Mouse (Mus musculus) forebrain, embryonic 14.5 days (tissue): ENCODE measurements around the gene Ptprd. TPM values are rescaled to one million over a fixed set of nuclear protein-coding genes. Genes with fewer than 3 reads are reported as not detected.

Source experiments
- ATAC-seq: fragments of 200-750 bp; cut with Nextera tagmentation; 2 replicates; pipeline ENCODE4 v1.8.0; 2017; ENCODE audit warnings: mild to moderate bottlenecking, moderate library complexity
- DNase-seq: peaks from one replicate; pipeline ENCODE4 v3.0.0-alpha.2; 2015; ENCODE audit warnings: low spot score
- H3K27ac ChIP-seq: fragments of 300-500 bp; sonication (generic); 2 replicates; pipeline ENCODE4 v1.5.1; 2014; ENCODE audit warnings: low read depth, mild to moderate bottlenecking, control low read depth, low read length, moderate library complexity
- H3K27me3 ChIP-seq: fragments of 300-500 bp; sonication (generic); replicated peaks from 2 replicates; pipeline ENCODE4 v1.6.1; 2014; ENCODE audit warnings: low read length, control low read depth, mixed read lengths; ENCODE audit not compliant: control insufficient read depth, insufficient read depth
- H3K36me3 ChIP-seq: fragments of 300-500 bp; sonication (generic); 2 replicates; pipeline ENCODE4 v1.6.1; 2014; ENCODE audit warnings: low read length, control low read depth; ENCODE audit not compliant: control insufficient read depth, insufficient read depth
- H3K4me1 ChIP-seq: fragments of 300-500 bp; sonication (generic); 2 replicates; pipeline ENCODE4 v1.6.1; 2014; ENCODE audit warnings: antibody characterized with exemption, low read length, control low read depth; ENCODE audit not compliant: control insufficient read depth, insufficient read depth
- H3K4me2 ChIP-seq: fragments of 300-500 bp; sonication (generic); 2 replicates; pipeline ENCODE4 v1.6.1; 2014; ENCODE audit warnings: mild to moderate bottlenecking, control low read depth, low read length
- H3K4me3 ChIP-seq: fragments of 300-500 bp; sonication (generic); 2 replicates; pipeline ENCODE4 v1.5.1; 2014; ENCODE audit warnings: low read depth, low read length, control low read depth
- H3K9ac ChIP-seq: fragments of 300-500 bp; sonication (generic); 2 replicates; pipeline ENCODE4 v1.6.1; 2014; ENCODE audit warnings: mild to moderate bottlenecking, low read length, control low read depth, moderate library complexity
- H3K9me3 ChIP-seq: fragments of 300-500 bp; sonication (generic); replicated peaks from 2 replicates; pipeline ENCODE4 v1.6.1; 2016; ENCODE audit warnings: low read length, control low read depth, mixed read lengths; ENCODE audit not compliant: control insufficient read depth
- WGBS: fragments of 180-500 bp; shearing (Covaris S2); extraction: QIAGEN DNeasy Blood & Tissue Kit; methylation state at CpG from one replicate; pipeline ENCODE4 v1.1.7; 2014; 5-methylcytosine and 5-hydroxymethylcytosine counted together
- polyA plus RNA-seq: library from polyadenylated mRNA; unstranded; fragments of >200 nt; fragmentation: Nextera tagmentation; extraction: Ambion mirVana; gene quantifications from 2 replicates; pipeline ENCODE4 v1.2.1, GENCODE M21; 2014

Ptprd gene
- polyA plus RNA-seq, 1 experiment from 2014 or later, result 43.3 TPM

DNA sequence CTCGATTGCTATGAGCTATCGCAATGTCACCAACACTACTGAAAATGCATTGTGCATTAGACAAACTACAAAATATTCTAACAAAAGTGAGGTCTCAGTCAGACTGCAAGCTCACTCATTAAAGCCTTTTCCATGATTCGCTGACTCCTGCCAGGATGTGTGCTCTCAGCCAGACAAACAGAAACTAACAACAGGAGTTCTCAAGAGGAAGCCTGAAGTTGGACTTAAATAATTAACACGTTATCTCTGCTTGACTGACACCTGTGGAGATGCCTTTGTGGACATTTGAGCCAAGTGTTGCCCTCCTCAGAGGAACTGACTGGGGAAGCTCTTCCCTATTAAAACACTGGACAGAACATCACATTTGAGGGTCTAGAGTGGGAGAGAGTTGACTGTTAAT lies 1928.9 kb downstream of the Ptprd start:
- no peaks in the 10 kb centered on the region for H3K27me3 ChIP-seq
- peak; percentile 27; the same call in 1 of the 2 replicates for ATAC-seq
- H3K9ac ChIP-seq, result no peak overlapping the region
- H3K36me3 ChIP-seq, result no peaks in the 10 kb centered on the region
- H3K9me3 ChIP-seq, result no peaks in the 10 kb centered on the region
- no peak overlapping the region for H3K27ac ChIP-seq
- WGBS, result 12% methylated on average over 4 of the region's 4 CpGs
- H3K4me3 ChIP-seq, result no peak overlapping the region
- H3K4me2 ChIP-seq, result no peak overlapping the region
- peak; percentile 55 for DNase-seq
- peaks cover 11% of the 10 kb centered on the region for H3K4me1 ChIP-seq

DNA sequence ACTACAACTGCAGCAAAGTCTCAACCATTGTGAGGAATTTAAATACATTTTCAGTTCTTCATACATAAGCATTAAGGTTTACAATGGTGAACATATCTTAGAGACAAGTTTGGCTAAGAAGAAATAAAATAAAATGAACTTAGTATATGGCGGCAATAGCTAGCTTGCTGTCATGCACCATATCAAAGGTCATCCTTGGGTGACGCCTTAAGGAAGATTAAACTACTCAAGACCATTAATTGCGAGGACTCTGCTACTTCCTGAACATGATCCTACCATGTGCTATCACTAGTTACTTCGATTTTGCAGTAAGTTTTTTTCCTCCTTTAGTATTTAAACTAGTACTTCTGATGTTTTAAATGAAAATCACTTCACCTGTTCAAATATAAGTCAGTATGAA lies 1949.0 kb downstream of the Ptprd start:
- no peaks in the 10 kb centered on the region for H3K9me3 ChIP-seq
- no peak overlapping the region for H3K9ac ChIP-seq
- no peaks in the 10 kb centered on the region for H3K36me3 ChIP-seq
- no peak overlapping the region for H3K27ac ChIP-seq
- no peak overlapping the region for H3K4me2 ChIP-seq
- DNase-seq (no peak), ATAC-seq (no peak)
- H3K27me3 ChIP-seq, result no peaks in the 10 kb centered on the region
- peaks cover 17% of the 10 kb centered on the region for H3K4me1 ChIP-seq
- H3K4me3 ChIP-seq, result no peak overlapping the region
- WGBS, result 92% methylated on average over 4 of the region's 4 CpGs

GRCm38 (mm10) chr4:76260686-76261085 lies 1951.1 kb downstream of the Ptprd start:
- no peak overlapping the region for H3K4me2 ChIP-seq
- 81% methylated on average over 1 of the region's 1 CpGs for WGBS
- no peak overlapping the region for H3K27ac ChIP-seq
- H3K9me3 ChIP-seq, result no peaks in the 10 kb centered on the region
- H3K4me3 ChIP-seq, result no peak overlapping the region
- H3K4me1 ChIP-seq, result peaks cover 17% of the 10 kb centered on the region
- no peak overlapping the region for H3K9ac ChIP-seq
- DNase-seq, result peak; percentile 48
- H3K36me3 ChIP-seq, result no peaks in the 10 kb centered on the region
- H3K27me3 ChIP-seq, result no peaks in the 10 kb centered on the region
- peak; percentile 83 for ATAC-seq

DNA sequence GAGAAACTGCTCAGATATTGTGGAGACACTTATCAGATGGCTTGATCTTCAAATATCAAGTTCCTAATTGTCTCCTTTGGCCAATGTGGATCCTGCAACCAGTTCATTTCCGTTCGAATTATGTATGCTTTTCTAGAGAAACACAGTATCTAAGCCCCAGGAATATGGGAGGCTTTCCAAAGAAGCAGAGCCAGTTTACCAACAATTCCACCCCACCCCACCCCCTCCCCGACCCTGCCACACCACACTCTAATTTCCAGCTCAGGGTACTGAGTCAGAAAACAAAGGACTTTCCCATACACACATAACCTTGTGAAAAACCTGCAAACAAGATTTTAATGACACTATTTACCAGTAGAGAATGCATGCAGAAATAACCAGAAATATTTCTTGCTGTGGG lies 1951.5 kb downstream of the Ptprd start:
- no peak overlapping the region for H3K9ac ChIP-seq
- no peaks in the 10 kb centered on the region for H3K36me3 ChIP-seq
- no peak overlapping the region for H3K27ac ChIP-seq
- H3K27me3 ChIP-seq, result no peaks in the 10 kb centered on the region
- H3K4me1 ChIP-seq, result peaks cover 17% of the 10 kb centered on the region
- DNase-seq (peak; percentile 67), ATAC-seq (peak; percentile 78)
- H3K4me2 ChIP-seq, result no peak overlapping the region
- WGBS, result 30% methylated on average over 3 of the region's 3 CpGs
- H3K4me3 ChIP-seq, result no peak overlapping the region
- no peaks in the 10 kb centered on the region for H3K9me3 ChIP-seq

- Histone ChIP-seq H3K27me3 (no peaks in the 10 kb centered on the region), H3K4me1 (peaks cover 17% of the 10 kb centered on the region), H3K9ac (no peak overlapping the region), H3K27ac (no peak overlapping the region), H3K4me3 (no peak overlapping the region), H3K4me2 (no peak overlapping the region), H3K36me3 (no peaks in the 10 kb centered on the region), H3K9me3 (no peaks in the 10 kb centered on the region)
- 47% methylated on average over 2 of the region's 2 CpGs for WGBS
- no peak for ATAC-seq
- DNase-seq, result no peak
Measured at GRCm38 (mm10) chr4:76259636-76260035, 1952.1 kb downstream of the Ptprd start.

DNA sequence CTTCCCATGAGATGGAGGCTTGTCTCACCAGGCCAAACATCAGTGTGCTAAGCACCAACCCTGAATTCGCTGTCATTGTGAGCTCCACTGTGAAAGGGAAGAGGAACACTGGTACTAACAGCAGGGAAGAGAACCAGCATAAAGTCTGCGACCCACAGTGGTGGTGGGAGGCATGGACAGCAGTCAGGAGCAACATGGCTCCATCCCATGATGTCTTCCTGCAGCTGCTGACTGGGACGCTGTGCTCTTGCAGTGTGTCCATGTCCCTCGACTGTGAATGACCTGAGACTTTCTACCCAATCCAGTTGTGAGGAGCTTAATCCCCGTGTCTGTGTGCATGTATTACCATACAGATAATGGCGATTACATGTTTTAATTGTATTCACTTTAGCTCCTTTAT lies 1967.4 kb downstream of the Ptprd start:
- no peak overlapping the region for H3K27ac ChIP-seq
- no peaks in the 10 kb centered on the region for H3K27me3 ChIP-seq
- H3K4me1 ChIP-seq, result peaks cover 4% of the 10 kb centered on the region; the same call in 1 of the 2 replicates
- no peak overlapping the region for H3K9ac ChIP-seq
- DNase-seq (no peak), ATAC-seq (peak; percentile 38)
- H3K4me3 ChIP-seq, result no peak overlapping the region
- H3K4me2 ChIP-seq, result no peak overlapping the region
- H3K9me3 ChIP-seq, result no peaks in the 10 kb centered on the region
- H3K36me3 ChIP-seq, result no peaks in the 10 kb centered on the region
- 55% methylated on average over 6 of the region's 6 CpGs for WGBS

GRCm38 (mm10) chr4:76241542-76241941 lies 1970.2 kb downstream of the Ptprd start:
- ATAC-seq, result no peak
- Histone ChIP-seq H3K9ac (no peak overlapping the region), H3K4me3 (no peak overlapping the region), H3K4me1 (peaks cover 9% of the 10 kb centered on the region; the same call in 1 of the 2 replicates), H3K36me3 (no peaks in the 10 kb centered on the region), H3K9me3 (no peaks in the 10 kb centered on the region), H3K27ac (no peak overlapping the region), H3K27me3 (no peaks in the 10 kb centered on the region), H3K4me2 (no peak overlapping the region)
- no peak for DNase-seq

GRCm38 (mm10) chr4:76241140-76241539 lies 1970.6 kb downstream of the Ptprd start:
- 46% methylated on average over 3 of the region's 3 CpGs for WGBS

GRCm38 (mm10) chr4:76239063-76239462 lies 1972.7 kb downstream of the Ptprd start:
- Histone ChIP-seq H3K36me3 (no peaks in the 10 kb centered on the region), H3K4me1 (0 out of 2 replicates have a peak, but pooled peaks cover 6% of the 10 kb centered on the region), H3K9ac (peak overlapping the region; percentile 26; the same call in 1 of the 2 replicates), H3K27ac (peak overlapping the region; percentile 35), H3K9me3 (no peaks in the 10 kb centered on the region), H3K4me3 (no peak overlapping the region), H3K27me3 (no peaks in the 10 kb centered on the region), H3K4me2 (peak overlapping the region; percentile 20; the same call in 1 of the 2 replicates)
- ATAC-seq, result peak; percentile 51; the same call in 1 of the 2 replicates
- WGBS, result 5% methylated on average over 5 of the region's 5 CpGs
- peak; percentile 64 for DNase-seq

More at GRCm38 (mm10) chr4:76241140-76241539, 1970.6 kb downstream of the Ptprd start:
- Histone ChIP-seq H3K4me1 (peaks cover 9% of the 10 kb centered on the region; the same call in 1 of the 2 replicates), H3K4me2 (no peak overlapping the region), H3K9ac (no peak overlapping the region), H3K27ac (no peak overlapping the region), H3K4me3 (no peak overlapping the region), H3K36me3 (no peaks in the 10 kb centered on the region), H3K9me3 (no peaks in the 10 kb centered on the region), H3K27me3 (no peaks in the 10 kb centered on the region)
- DNase-seq, result peak; percentile 14
- no peak for ATAC-seq
